21 mouse cellular contexts compared by ENCODE assay signal in the genomic region with DNA sequence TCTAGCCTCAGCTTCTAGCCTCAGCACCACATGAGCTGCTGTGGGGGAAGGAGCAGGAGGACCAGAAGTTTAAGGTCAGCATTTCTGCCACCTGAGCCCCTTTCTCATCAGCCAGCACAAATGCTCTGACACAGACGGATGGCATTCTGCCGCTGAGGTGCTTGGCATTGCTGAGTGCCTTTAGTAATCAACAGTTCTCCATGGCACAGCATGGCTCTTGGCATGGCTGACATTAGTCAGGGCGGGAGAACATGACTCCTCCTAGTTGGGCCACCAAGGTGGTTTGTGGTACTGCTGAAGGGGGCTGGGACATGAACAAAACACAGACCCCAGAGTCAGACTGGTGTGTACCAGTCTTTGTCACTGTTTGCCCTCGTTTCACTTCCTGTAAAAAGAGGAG. TPM values are rescaled to one million over a fixed set of nuclear protein-coding genes. Genes with fewer than 3 reads are reported as not detected.
DNase-seq lines count a peak whose midpoint lies in the region; ATAC-seq lines count a peak whose summit lies in the region.
"Had no signal": no experiment of that assay in that cellular context is flagged by ENCODE, and none has a peak within 500 bp of the region (broad histone marks: within the 10 kb centered on the region; RNA-seq: fewer than 3 reads in every experiment).

No protein-coding gene starts in this region.

- 0 out of 2 replicates have a peak overlapping the region, but pooled peaks have one; percentile 17 for H3K27ac ChIP-seq in embryonic facial prominence, embryonic 15.5 days (replicated peaks)
- no peak overlapping the region for H3K27ac ChIP-seq in embryonic facial prominence, embryonic 10.5 days (replicated peaks)
- H3K27ac ChIP-seq in limb, embryonic 15.5 days, result peak overlapping the region; percentile 33; the same call in 1 of the 2 replicates
- H3K27ac ChIP-seq in limb, embryonic 10.5 days, result no peak overlapping the region
- H3K27ac ChIP-seq: heart, adult 2 months; heart, embryonic 15.5 days; left cerebral cortex, adult 2 months; liver, embryonic 15.5 days; midbrain, embryonic 12.5 days had no signal

- H3K27me3 ChIP-seq in embryonic facial prominence, embryonic 15.5 days, result no peaks in the 10 kb centered on the region
- no peaks in the 10 kb centered on the region for H3K27me3 ChIP-seq in embryonic facial prominence, embryonic 10.5 days (replicated peaks; ENCODE audit: low read depth, poor library complexity, severe bottlenecking)
- no peaks in the 10 kb centered on the region for H3K27me3 ChIP-seq in limb, embryonic 15.5 days
- no peaks in the 10 kb centered on the region for H3K27me3 ChIP-seq in limb, embryonic 10.5 days (ENCODE audit: low read depth, poor library complexity, severe bottlenecking)
- H3K27me3 ChIP-seq: CH12.LX; heart, embryonic 15.5 days; limb, embryonic 12.5 days; liver, embryonic 15.5 days; midbrain, embryonic 12.5 days had no signal

- no peak for ATAC-seq in embryonic facial prominence, embryonic 15.5 days (ENCODE audit: insufficient number of reproducible peaks, low FRiP score, low TSS enrichment, low read depth)
- ATAC-seq in limb, embryonic 15.5 days (ENCODE audit: insufficient number of reproducible peaks, low FRiP score, low TSS enrichment, low read depth), result no peak
- ATAC-seq: inflammation-experienced regulatory T-cells, adult 6 months had no signal

- H3K4me2 ChIP-seq in embryonic facial prominence, embryonic 15.5 days (replicated peaks), result no peak overlapping the region
- H3K4me2 ChIP-seq in limb, embryonic 15.5 days, result no peak overlapping the region
- H3K4me2 ChIP-seq: heart, embryonic 15.5 days; limb, embryonic 12.5 days; liver, embryonic 15.5 days; midbrain, embryonic 12.5 days had no signal

- no peak for DNase-seq in embryonic facial prominence, embryonic 10.5 days (ENCODE audit: low spot score)
- no peak for DNase-seq in limb, embryonic 10.5 days (ENCODE audit: low spot score)
- peak; percentile 73 to 81 for DNase-seq in cerebellum, adult 18-20 months
- peak; percentile 87 to 91 for DNase-seq in cerebellum, postnatal 25 days
- no peak for DNase-seq in ovary, postnatal 10 days (ENCODE audit: low spot score)
- DNase-seq in ovary, postnatal 36 days (ENCODE audit: low spot score), result no peak
- DNase-seq: heart, adult 2 months; kidney, postnatal 36 days; layer of hippocampus, adult 9-11 months; right cerebral cortex, postnatal 25 days; thymus, adult 2 months had no signal

- 0 out of 2 replicates have a peak, but pooled peaks cover 8% of the 10 kb centered on the region for H3K36me3 ChIP-seq in embryonic facial prominence, embryonic 15.5 days
- H3K36me3 ChIP-seq in embryonic facial prominence, embryonic 10.5 days (replicated peaks), result peaks cover 24% of the 10 kb centered on the region
- H3K36me3 ChIP-seq in limb, embryonic 15.5 days, result peaks cover 20% of the 10 kb centered on the region
- peaks cover 3% of the 10 kb centered on the region for H3K36me3 ChIP-seq in limb, embryonic 10.5 days
- H3K36me3 ChIP-seq: liver, embryonic 15.5 days had no signal

- no peak overlapping the region for H3K4me3 ChIP-seq in embryonic facial prominence, embryonic 15.5 days (replicated peaks)
- no peak overlapping the region for H3K4me3 ChIP-seq in embryonic facial prominence, embryonic 10.5 days
- H3K4me3 ChIP-seq in limb, embryonic 15.5 days, result no peak overlapping the region
- no peak overlapping the region for H3K4me3 ChIP-seq in limb, embryonic 10.5 days
- H3K4me3 ChIP-seq: heart, adult 2 months; heart, embryonic 15.5 days; left cerebral cortex, adult 2 months; limb, embryonic 12.5 days; liver, embryonic 15.5 days; midbrain, embryonic 12.5 days had no signal

- H3K9ac ChIP-seq in embryonic facial prominence, embryonic 15.5 days, result no peak overlapping the region
- no peak overlapping the region for H3K9ac ChIP-seq in limb, embryonic 15.5 days
- H3K9ac ChIP-seq: heart, embryonic 15.5 days; limb, embryonic 12.5 days; liver, embryonic 15.5 days; midbrain, embryonic 12.5 days had no signal

- peaks cover 32% of the 10 kb centered on the region for H3K4me1 ChIP-seq in embryonic facial prominence, embryonic 15.5 days
- H3K4me1 ChIP-seq in embryonic facial prominence, embryonic 10.5 days, result peaks cover 32% of the 10 kb centered on the region
- peaks cover 22% of the 10 kb centered on the region for H3K4me1 ChIP-seq in limb, embryonic 15.5 days
- peaks cover 27% of the 10 kb centered on the region for H3K4me1 ChIP-seq in limb, embryonic 10.5 days

- 77% methylated on average over 4 of the region's 4 CpGs for WGBS in embryonic facial prominence, embryonic 15.5 days
- WGBS in embryonic facial prominence, embryonic 10.5 days, result 83% methylated on average over 4 of the region's 4 CpGs
- WGBS in limb, embryonic 15.5 days, result 74% methylated on average over 4 of the region's 4 CpGs
- 86% methylated on average over 4 of the region's 4 CpGs for WGBS in limb, embryonic 10.5 days

- no peaks in the 10 kb centered on the region for H3K9me3 ChIP-seq in embryonic facial prominence, embryonic 15.5 days (replicated peaks)
- H3K9me3 ChIP-seq in embryonic facial prominence, embryonic 10.5 days, result no peaks in the 10 kb centered on the region
- H3K9me3 ChIP-seq in limb, embryonic 15.5 days, result no peaks in the 10 kb centered on the region
- H3K9me3 ChIP-seq in limb, embryonic 10.5 days (replicated peaks), result no peaks in the 10 kb centered on the region
- H3K9me3 ChIP-seq: heart, embryonic 15.5 days; limb, embryonic 12.5 days; liver, embryonic 15.5 days; midbrain, embryonic 12.5 days had no signal

RNA-seq across cellular contexts. Expression of gene Gpr137, which starts 5.9 kb away (rescaled TPM):
- polyA plus RNA-seq in embryonic facial prominence, embryonic 15.5 days (2015; fragmentation: Nextera tagmentation; extraction: Ambion mirVana), result 41.8 and 42.2 TPM in 2 replicates
- polyA plus RNA-seq in embryonic facial prominence, embryonic 10.5 days (2016; fragmentation: Nextera tagmentation; extraction: Ambion mirVana), result 26.9 and 27.5 TPM in 2 replicates
- 35.2 and 38.9 TPM in 2 replicates for polyA plus RNA-seq in limb, embryonic 15.5 days (2015; fragmentation: Nextera tagmentation; extraction: Ambion mirVana)
- 21.6 and 24.4 TPM in 2 replicates for polyA plus RNA-seq in limb, embryonic 10.5 days (2016; fragmentation: Nextera tagmentation; extraction: Ambion mirVana)

RNA-seq across cellular contexts. Expression of gene Bad, which starts 6.5 kb away (rescaled TPM):
- 90.3 and 97.9 TPM in 2 replicates for polyA plus RNA-seq in embryonic facial prominence, embryonic 15.5 days (2015; fragmentation: Nextera tagmentation; extraction: Ambion mirVana)
- polyA plus RNA-seq in embryonic facial prominence, embryonic 10.5 days (2016; fragmentation: Nextera tagmentation; extraction: Ambion mirVana), result 53.4 and 55.1 TPM in 2 replicates
- 92.3 and 94.7 TPM in 2 replicates for polyA plus RNA-seq in limb, embryonic 15.5 days (2015; fragmentation: Nextera tagmentation; extraction: Ambion mirVana)
- 51.8 and 55.3 TPM in 2 replicates for polyA plus RNA-seq in limb, embryonic 10.5 days (2016; fragmentation: Nextera tagmentation; extraction: Ambion mirVana)

RNA-seq across cellular contexts. Expression of gene Kcnk4, which starts 13.9 kb away (rescaled TPM):
- polyA plus RNA-seq in embryonic facial prominence, embryonic 15.5 days (2015; fragmentation: Nextera tagmentation; extraction: Ambion mirVana), result 1.4 and 1.7 TPM in 2 replicates
- 0.23 TPM in 1 of 2 replicates, not detected in the other for polyA plus RNA-seq in embryonic facial prominence, embryonic 10.5 days (2016; fragmentation: Nextera tagmentation; extraction: Ambion mirVana)
- polyA plus RNA-seq in limb, embryonic 15.5 days (2015; fragmentation: Nextera tagmentation; extraction: Ambion mirVana), result 1.5 and 1.7 TPM in 2 replicates
- polyA plus RNA-seq in limb, embryonic 10.5 days (2016; fragmentation: Nextera tagmentation; extraction: Ambion mirVana), result 0.11 TPM in 1 of 2 replicates, not detected in the other
- polyA plus RNA-seq: forebrain, embryonic 11.5 days; inflammation-experienced regulatory T-cells, adult 6 months had no signal

RNA-seq across cellular contexts. Expression of gene Catsperz, which starts 23.0 kb away (rescaled TPM):
- polyA plus RNA-seq in embryonic facial prominence, embryonic 15.5 days (2015; fragmentation: Nextera tagmentation; extraction: Ambion mirVana), result 4.0 and 5.1 TPM in 2 replicates
- polyA plus RNA-seq in embryonic facial prominence, embryonic 10.5 days (2016; fragmentation: Nextera tagmentation; extraction: Ambion mirVana), result 0.68 and 0.74 TPM in 2 replicates
- 6.7 and 7.9 TPM in 2 replicates for polyA plus RNA-seq in limb, embryonic 15.5 days (2015; fragmentation: Nextera tagmentation; extraction: Ambion mirVana)
- 0.76 and 0.93 TPM in 2 replicates for polyA plus RNA-seq in limb, embryonic 10.5 days (2016; fragmentation: Nextera tagmentation; extraction: Ambion mirVana)
- polyA plus RNA-seq: forebrain, embryonic 11.5 days had no signal

RNA-seq across cellular contexts. Expression of gene Esrra, which starts 26.6 kb away (rescaled TPM):
- polyA plus RNA-seq in embryonic facial prominence, embryonic 15.5 days (2015; fragmentation: Nextera tagmentation; extraction: Ambion mirVana), result 15.2 and 16.1 TPM in 2 replicates
- 7.9 and 8.9 TPM in 2 replicates for polyA plus RNA-seq in embryonic facial prominence, embryonic 10.5 days (2016; fragmentation: Nextera tagmentation; extraction: Ambion mirVana)
- 11.1 and 11.4 TPM in 2 replicates for polyA plus RNA-seq in limb, embryonic 15.5 days (2015; fragmentation: Nextera tagmentation; extraction: Ambion mirVana)
- 6.2 and 7.0 TPM in 2 replicates for polyA plus RNA-seq in limb, embryonic 10.5 days (2016; fragmentation: Nextera tagmentation; extraction: Ambion mirVana)

Comparison
In these comparisons a context has a peak if more than half of its experiments do, and no peak if none do; other contexts are left out.
1. H3K27ac ChIP-seq: peak in embryonic facial prominence, embryonic 15.5 days (single experiment) and limb, embryonic 15.5 days (single experiment); none in embryonic facial prominence, embryonic 10.5 days (single experiment) and limb, embryonic 10.5 days (single experiment).
2. DNase-seq: peak in cerebellum, adult 18-20 months (2 of 2) and cerebellum, postnatal 25 days (2 of 2); none in embryonic facial prominence, embryonic 10.5 days (single experiment), limb, embryonic 10.5 days (single experiment), ovary, postnatal 10 days (single experiment) and ovary, postnatal 36 days (single experiment).